Mouse (Mus musculus): ENCODE results near the gene Kif1b. TPM values are rescaled to one million over a fixed set of nuclear protein-coding genes. Genes with fewer than 3 reads are reported as not detected.
A peak's percentile ranks its signal among the peaks of the same experiment; 100 is the strongest.

The Kif1b gene
- polyA plus RNA-seq, 1 experiment from 2014 or later, result 90.9 TPM

- no peak overlapping the region for H3K27ac ChIP-seq
- no peaks in the 10 kb centered on the region for H3K9me3 ChIP-seq
- H3K36me3 ChIP-seq, result peaks cover 47% of the 10 kb centered on the region
- peaks cover 24% of the 10 kb centered on the region for H3K4me1 ChIP-seq (replicated peaks)
- no peak overlapping the region for H3K4me3 ChIP-seq
- H3K27me3 ChIP-seq (ENCODE audit: insufficient read depth, poor library complexity, severe bottlenecking), result no peaks in the 10 kb centered on the region
- no peak for DNase-seq (ENCODE audit: low spot score)
- 98% methylated on average over 1 of the region's 1 CpGs for WGBS
These were observed 21.8 kb downstream of the Kif1b start for GRCm38 (mm10) chr4:149285691-149286090.

DNA sequence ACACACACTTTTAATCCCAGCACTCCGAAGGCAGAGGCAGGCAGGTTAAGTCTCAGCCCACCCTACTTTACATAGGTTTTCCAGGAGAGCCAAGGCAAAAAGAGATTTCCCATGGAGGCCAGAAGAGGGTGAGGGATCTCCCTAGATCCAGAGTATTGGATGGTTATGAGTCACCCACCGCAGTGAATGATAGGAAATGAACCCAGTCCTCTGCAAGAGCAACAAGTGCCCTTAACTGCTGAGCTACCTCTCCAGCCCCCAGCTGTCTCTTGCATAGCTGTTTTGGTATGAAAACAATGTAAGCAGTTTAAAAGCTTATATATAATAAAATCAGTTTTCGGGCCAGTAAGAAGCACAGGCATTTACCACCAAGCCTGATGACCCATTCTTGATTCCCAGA is 24.5 kb downstream of the Kif1b start:
- DNase-seq (ENCODE audit: low spot score), result no peak
- Histone ChIP-seq H3K27ac (0 out of 2 replicates have a peak overlapping the region, but pooled peaks have one; percentile 16), H3K9me3 (no peaks in the 10 kb centered on the region), H3K36me3 (peaks cover 23% of the 10 kb centered on the region), H3K27me3 (ENCODE audit: insufficient read depth, poor library complexity, severe bottlenecking) (no peaks in the 10 kb centered on the region), H3K4me3 (no peak overlapping the region), H3K4me1 (replicated peaks) (peaks cover 28% of the 10 kb centered on the region)
- WGBS, result 90% methylated on average over 3 of the region's 3 CpGs

DNA sequence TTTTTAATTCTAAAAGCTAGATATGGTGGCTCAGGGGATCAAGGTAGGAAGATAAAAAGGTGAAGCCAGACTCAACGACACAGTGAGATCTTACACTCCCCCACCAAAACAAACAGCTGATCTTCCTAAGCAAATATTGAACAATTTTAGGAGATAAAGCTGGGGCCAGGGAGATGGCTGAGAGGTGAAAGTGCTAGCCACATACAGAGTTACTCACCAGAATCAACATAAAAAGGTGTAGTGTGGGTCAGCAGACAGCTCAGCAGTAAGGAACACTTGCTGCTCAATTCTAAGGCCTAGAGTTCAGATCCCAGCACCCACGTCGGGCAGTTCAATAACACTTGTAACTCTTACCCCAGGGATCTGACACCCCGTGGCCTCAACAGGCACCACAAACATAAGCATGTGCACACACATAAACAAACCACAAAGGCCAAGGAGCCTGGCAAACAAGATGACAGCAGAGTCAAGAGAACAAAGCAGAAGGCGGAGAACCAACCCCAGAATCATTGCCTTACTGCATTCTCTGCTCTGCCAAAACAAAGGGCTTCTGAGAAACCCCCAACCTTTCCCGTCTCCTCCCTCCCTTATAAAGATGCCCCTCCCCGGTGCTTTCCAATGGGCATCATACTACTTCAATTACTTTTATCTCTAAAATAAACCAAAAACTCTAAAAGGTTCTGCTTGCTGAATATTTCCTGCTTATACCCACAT is 25.3 kb downstream of the Kif1b start:
- H3K4me1 ChIP-seq (replicated peaks), result peaks cover 34% of the 10 kb centered on the region
- DNase-seq (ENCODE audit: low spot score), result no peak

GRCm38 (mm10) chr4:149277571-149277970 is 29.9 kb downstream of the Kif1b start:
- Histone ChIP-seq H3K9me3 (peaks cover 8% of the 10 kb centered on the region), H3K36me3 (peaks cover 52% of the 10 kb centered on the region), H3K27ac (no peak overlapping the region), H3K27me3 (ENCODE audit: insufficient read depth, poor library complexity, severe bottlenecking) (no peaks in the 10 kb centered on the region), H3K4me3 (no peak overlapping the region), H3K4me1 (replicated peaks) (peaks cover 15% of the 10 kb centered on the region)
- WGBS, result 79% methylated on average over 4 of the region's 4 CpGs
- DNase-seq (ENCODE audit: low spot score), result peak; percentile 43

More for the DNA sequence above, 25.3 kb downstream of the Kif1b start:
- 58% methylated on average over 7 of the region's 7 CpGs for WGBS
- H3K36me3 ChIP-seq, result peaks cover 18% of the 10 kb centered on the region
- peak overlapping the region; percentile 57 for H3K27ac ChIP-seq
- no peak overlapping the region for H3K4me3 ChIP-seq
- H3K27me3 ChIP-seq (ENCODE audit: insufficient read depth, poor library complexity, severe bottlenecking), result no peaks in the 10 kb centered on the region
- H3K9me3 ChIP-seq, result no peaks in the 10 kb centered on the region

DNA sequence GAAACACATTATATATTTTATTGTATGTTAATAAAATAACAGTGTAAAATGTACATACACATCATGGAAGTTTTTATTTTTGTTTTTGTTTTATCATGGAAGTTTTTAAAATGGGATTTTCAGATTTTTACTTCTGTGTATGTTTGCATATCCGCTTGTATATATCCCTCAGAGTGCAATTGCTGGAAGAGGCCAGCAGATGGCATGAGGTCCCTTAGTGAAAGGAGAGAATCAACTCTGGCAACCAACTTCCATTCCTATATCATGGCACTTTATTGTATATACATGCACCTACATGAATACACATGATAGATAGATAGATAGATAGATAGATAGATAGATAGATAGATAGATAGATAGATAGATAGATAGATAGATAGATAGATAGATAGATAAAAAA is 34.4 kb downstream of the Kif1b start:
- Histone ChIP-seq H3K4me3 (no peak overlapping the region), H3K27ac (no peak overlapping the region), H3K9me3 (peaks cover 8% of the 10 kb centered on the region), H3K27me3 (ENCODE audit: insufficient read depth, poor library complexity, severe bottlenecking) (no peaks in the 10 kb centered on the region), H3K4me1 (replicated peaks) (peaks cover 8% of the 10 kb centered on the region), H3K36me3 (peaks cover 86% of the 10 kb centered on the region)
- WGBS, result 98% methylated on average over 1 of the region's 1 CpGs
- no peak for DNase-seq (ENCODE audit: low spot score)

DNA sequence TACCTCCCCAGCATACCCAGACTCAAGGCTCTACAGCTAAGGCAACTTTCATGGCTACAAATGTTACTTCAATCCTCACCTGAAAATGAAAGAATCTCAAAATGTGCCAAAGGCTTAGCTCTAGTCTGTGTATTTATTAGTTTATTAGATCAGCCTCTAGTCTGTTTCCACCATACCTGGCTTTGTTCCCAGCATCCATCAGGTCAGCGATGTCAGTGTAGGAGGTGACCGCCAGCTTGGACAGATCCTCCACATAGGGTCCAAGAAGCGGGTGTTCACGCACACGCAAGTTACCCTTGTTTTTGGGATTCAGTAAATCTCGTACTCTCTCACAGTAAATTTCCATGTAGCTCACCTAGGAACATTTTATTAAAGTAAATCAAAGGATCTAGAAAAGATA is 37.0 kb downstream of the Kif1b start:
- Histone ChIP-seq H3K4me1 (replicated peaks) (no peaks in the 10 kb centered on the region), H3K27ac (no peak overlapping the region), H3K4me3 (no peak overlapping the region), H3K9me3 (peaks cover 8% of the 10 kb centered on the region), H3K27me3 (ENCODE audit: insufficient read depth, poor library complexity, severe bottlenecking) (no peaks in the 10 kb centered on the region), H3K36me3 (peaks cover 100% of the 10 kb centered on the region)
- DNase-seq (ENCODE audit: low spot score), result no peak
- WGBS, result 98% methylated on average over 6 of the region's 6 CpGs

DNA sequence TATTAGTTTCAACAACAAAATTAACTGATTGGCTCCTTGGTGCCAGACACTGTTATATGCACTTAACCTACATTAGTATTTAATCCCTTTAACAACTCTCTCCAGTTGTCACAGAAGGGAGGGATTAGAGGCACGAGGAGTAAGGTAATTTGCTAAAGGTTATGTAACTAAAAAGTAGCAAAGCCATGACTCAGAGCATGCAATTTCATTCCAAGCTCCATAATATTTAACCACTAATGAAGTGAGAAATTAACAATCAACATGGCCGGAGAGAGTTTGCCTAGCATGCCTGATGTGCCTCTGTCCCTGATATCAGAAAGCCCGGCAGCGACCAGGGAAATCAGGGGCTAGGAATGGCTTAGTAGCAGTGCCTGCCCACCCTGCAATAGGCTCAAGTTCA is 38.5 kb downstream of the Kif1b start:
- WGBS, result 94% methylated on average over 4 of the region's 4 CpGs
- Histone ChIP-seq H3K4me1 (replicated peaks) (no peaks in the 10 kb centered on the region), H3K9me3 (peaks cover 6% of the 10 kb centered on the region), H3K4me3 (no peak overlapping the region), H3K36me3 (peaks cover 98% of the 10 kb centered on the region), H3K27me3 (ENCODE audit: insufficient read depth, poor library complexity, severe bottlenecking) (no peaks in the 10 kb centered on the region), H3K27ac (no peak overlapping the region)
- DNase-seq (ENCODE audit: low spot score), result no peak

GRCm38 (mm10) chr4:149264895-149265294 is 42.6 kb downstream of the Kif1b start:
- no peak overlapping the region for H3K27ac ChIP-seq
- 97% methylated on average over 2 of the region's 2 CpGs for WGBS
- no peak overlapping the region for H3K4me3 ChIP-seq
- H3K27me3 ChIP-seq (ENCODE audit: insufficient read depth, poor library complexity, severe bottlenecking), result no peaks in the 10 kb centered on the region
- H3K9me3 ChIP-seq, result no peaks in the 10 kb centered on the region
- H3K4me1 ChIP-seq (replicated peaks), result no peaks in the 10 kb centered on the region
- no peak for DNase-seq (ENCODE audit: low spot score)
- peaks cover 96% of the 10 kb centered on the region for H3K36me3 ChIP-seq

DNA sequence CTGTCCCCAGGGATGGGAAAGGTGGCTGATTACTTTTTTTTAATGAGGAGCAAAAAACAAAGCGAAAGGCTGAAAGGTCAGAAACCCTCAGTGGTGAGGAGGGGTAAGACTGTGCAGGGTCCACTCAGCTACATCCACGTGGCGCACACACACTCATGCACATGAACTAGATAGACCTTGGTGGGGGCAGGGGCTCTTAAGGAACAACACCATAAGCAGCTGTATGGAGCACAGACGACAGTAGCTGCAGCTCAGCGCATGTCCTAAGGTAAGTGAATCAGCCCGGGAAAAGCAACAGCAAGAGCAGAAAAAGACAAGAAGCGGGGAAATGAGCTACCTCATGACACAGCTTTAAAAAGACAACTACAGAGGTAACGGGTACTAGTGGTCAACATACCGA is 44.3 kb downstream of the Kif1b start:
- Histone ChIP-seq H3K27me3 (ENCODE audit: insufficient read depth, poor library complexity, severe bottlenecking) (no peaks in the 10 kb centered on the region), H3K4me3 (no peak overlapping the region), H3K9me3 (no peaks in the 10 kb centered on the region), H3K27ac (no peak overlapping the region), H3K4me1 (replicated peaks) (no peaks in the 10 kb centered on the region), H3K36me3 (peaks cover 90% of the 10 kb centered on the region)
- no peak for DNase-seq (ENCODE audit: low spot score)
- WGBS, result 93% methylated on average over 9 of the region's 9 CpGs

- Histone ChIP-seq H3K27ac (no peak overlapping the region), H3K27me3 (ENCODE audit: insufficient read depth, poor library complexity, severe bottlenecking) (no peaks in the 10 kb centered on the region), H3K4me1 (replicated peaks) (peaks cover 5% of the 10 kb centered on the region), H3K4me3 (no peak overlapping the region), H3K36me3 (peaks cover 90% of the 10 kb centered on the region), H3K9me3 (no peaks in the 10 kb centered on the region)
- DNase-seq (ENCODE audit: low spot score), result no peak
- 83% methylated on average over 3 of the region's 3 CpGs for WGBS
These were observed 46.0 kb downstream of the Kif1b start for GRCm38 (mm10) chr4:149261466-149261865.

DNA sequence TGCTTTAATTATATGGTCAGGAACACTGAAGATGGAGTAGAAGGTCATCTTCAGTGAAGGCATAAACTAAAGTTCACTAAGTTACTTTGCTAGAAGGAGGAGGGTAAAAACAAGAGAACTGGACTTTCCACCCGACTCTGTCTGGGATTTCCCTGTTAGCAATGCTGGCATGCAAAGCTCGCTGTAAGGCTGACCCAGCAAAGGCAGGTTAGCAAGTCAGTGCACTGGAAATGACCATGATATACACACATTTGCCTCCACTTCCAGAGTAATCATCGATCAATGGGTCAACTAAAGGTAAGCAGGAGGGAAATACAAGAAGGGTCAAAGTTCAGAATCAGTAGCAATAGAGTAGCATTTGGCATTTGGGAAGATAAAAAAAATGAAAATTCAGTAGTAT is 46.6 kb downstream of the Kif1b start:
- H3K9me3 ChIP-seq, result no peaks in the 10 kb centered on the region
- DNase-seq (ENCODE audit: low spot score), result no peak
- no peak overlapping the region for H3K4me3 ChIP-seq
- peaks cover 11% of the 10 kb centered on the region for H3K4me1 ChIP-seq (replicated peaks)
- H3K27ac ChIP-seq, result no peak overlapping the region
- WGBS, result 92% methylated on average over 3 of the region's 3 CpGs
- peaks cover 88% of the 10 kb centered on the region for H3K36me3 ChIP-seq
- H3K27me3 ChIP-seq (ENCODE audit: insufficient read depth, poor library complexity, severe bottlenecking), result no peaks in the 10 kb centered on the region

GRCm38 (mm10) chr4:149259391-149260094 is 48.0 kb downstream of the Kif1b start:
- H3K27ac ChIP-seq, result no peak overlapping the region
- 92% methylated on average over 9 of the region's 9 CpGs for WGBS
- DNase-seq (ENCODE audit: low spot score), result no peak
- no peaks in the 10 kb centered on the region for H3K9me3 ChIP-seq
- no peaks in the 10 kb centered on the region for H3K27me3 ChIP-seq (ENCODE audit: insufficient read depth, poor library complexity, severe bottlenecking)
- peaks cover 75% of the 10 kb centered on the region for H3K36me3 ChIP-seq
- peaks cover 23% of the 10 kb centered on the region for H3K4me1 ChIP-seq (replicated peaks)
- H3K4me3 ChIP-seq, result no peak overlapping the region

GRCm38 (mm10) chr4:149258926-149259325 is 48.6 kb downstream of the Kif1b start:
- no peaks in the 10 kb centered on the region for H3K9me3 ChIP-seq
- no peak overlapping the region for H3K27ac ChIP-seq
- peaks cover 76% of the 10 kb centered on the region for H3K36me3 ChIP-seq
- peaks cover 27% of the 10 kb centered on the region for H3K4me1 ChIP-seq (replicated peaks)
- no peaks in the 10 kb centered on the region for H3K27me3 ChIP-seq (ENCODE audit: insufficient read depth, poor library complexity, severe bottlenecking)
- WGBS, result 93% methylated on average over 3 of the region's 3 CpGs
- no peak overlapping the region for H3K4me3 ChIP-seq
- DNase-seq (ENCODE audit: low spot score), result no peak
